8 mouse cellular contexts compared by ENCODE assay signal in genomic region chr7:25267301-25267750, GRCm38 (mm10). TPM values are rescaled to one million over a fixed set of nuclear protein-coding genes. Genes with fewer than 3 reads are reported as not detected.
DNase-seq lines count a peak whose midpoint lies in the region; TF ChIP-seq lines count a peak whose summit lies in the region.

Gene Cic, plus strand, starts transcription at chr7:25267704.

- peak; percentile 53; the same call in 1 of the 2 replicates for TF ChIP-seq POLR2A in lung, adult 2 months (IDR thresholded peaks at IDR 0.05; ENCODE audit: borderline replicate concordance, extremely low read depth, low read depth, low read length)
- TF ChIP-seq POLR2A in olfactory bulb, adult 2 months (IDR thresholded peaks at IDR 0.05; ENCODE audit: insufficient read depth, low read depth, low read length): peak; percentile 45; the same call in 1 of the 2 replicates

- peak; percentile 38 for TF ChIP-seq CTCF in layer of hippocampus, adult 2 months (conservative IDR thresholded peaks at IDR 0.05)
- TF ChIP-seq CTCF in lung, adult 2 months (IDR thresholded peaks at IDR 0.05; ENCODE audit: insufficient read depth, low read length): no peak
- TF ChIP-seq CTCF in olfactory bulb, adult 2 months (IDR thresholded peaks at IDR 0.05; ENCODE audit: insufficient read depth, low read depth, low read length): no peak

- H3K4me3 ChIP-seq in layer of hippocampus, adult 2 months: peak within 1 kb of the TSS; percentile 95
- peak within 1 kb of the TSS; percentile 95 for H3K4me3 ChIP-seq in lung, adult 2 months (replicated peaks; ENCODE audit: extremely low read depth, low read depth, low read length)
- peak within 1 kb of the TSS; percentile 76 for H3K4me3 ChIP-seq in olfactory bulb, adult 2 months (ENCODE audit: insufficient read depth, low read depth, low read length)

- WGBS in lung, adult 2 months: under 1% methylated on average over 29 of the region's 29 CpGs
- under 1% methylated on average over 29 of the region's 29 CpGs for WGBS in olfactory bulb, adult 2 months

- H3K4me1 ChIP-seq in lung, adult 2 months (ENCODE audit: control insufficient read depth, insufficient read depth, low read length): peaks cover 11% of the 10 kb centered on the region
- H3K4me1 ChIP-seq in olfactory bulb, adult 2 months (ENCODE audit: control insufficient read depth, insufficient read depth, low read length): peaks cover 35% of the 10 kb centered on the region

- H3K27ac ChIP-seq in layer of hippocampus, adult 2 months: peak within 1 kb of the TSS; percentile 99
- H3K27ac ChIP-seq in olfactory bulb, adult 2 months (ENCODE audit: insufficient read depth, low read depth, low read length): peak within 1 kb of the TSS; percentile 97

- peak; percentile 99 for DNase-seq in NIH3T3 (ENCODE audit: low read depth)
- DNase-seq in cerebellum, adult 8-10 months: peak; percentile 99
- DNase-seq in forelimb bud, embryonic 11.5 days (ENCODE audit: low read depth, low spot score): peak; percentile 100
- DNase-seq in heart, postnatal 4 days: peak; percentile 98
- DNase-seq in layer of hippocampus, adult 2 months (ENCODE audit: low spot score in 2 of 2): peak; percentile 98 to 100
- DNase-seq in lung, adult 2 months: peak; percentile 99
- DNase-seq in thymus, postnatal 10 days (ENCODE audit: low spot score in 2 of 2): peak; percentile 99

RNA-seq across cellular contexts. Expression of gene Cic, which starts in this region (rescaled TPM):
- total RNA-seq in heart, postnatal 4 days (2021): 100 to 1,000 TPM; 108 to 109 TPM
- 100 to 1,000 TPM; 218 to 225 TPM for total RNA-seq in layer of hippocampus, adult 2 months (2021)
- 96.1 and 107 TPM in 2 replicates for polyA plus RNA-seq in lung, adult 2 months (2012; rRNA removed)
- 41.9 TPM in 1 of 2 replicates, not detected in the other for polyA plus RNA-seq in olfactory bulb, adult 2 months (2012; ENCODE audit: insufficient read depth, insufficient read length, low replicate concordance, missing spikeins)

Comparison
In these comparisons a context has a peak if more than half of its experiments do, and no peak if none do; other contexts are left out.
1. Peak in every context shown above with its lines: DNase-seq, H3K4me3 ChIP-seq and H3K27ac ChIP-seq.